Mouse (Mus musculus) activated CD4-positive, CD25-positive, alpha-beta regulatory T cell, adult 4 months (primary cell): Measurements from ENCODE around the gene Cfap65. TPM values are rescaled to one million over a fixed set of nuclear protein-coding genes. Genes with fewer than 3 reads are reported as not detected.

Source experiments
- ATAC-seq: one replicate; pipeline ENCODE4 v1.8.0; 2017
- polyA plus RNA-seq, 2 experiments: library from polyadenylated mRNA; unstranded; fragments of 100-300 nt; shearing (Covaris generic); gene quantifications; one replicate each; pipeline ENCODE4 v1.2.1; 2017

Gene Cfap65
- polyA plus RNA-seq, 2 experiments from 2014 or later = 0.07 TPM; not detected in 1

- no peak for ATAC-seq
Observed at GRCm38 (mm10) chr1:74936221-74936830, 927 bp upstream of the Cfap65 start.

DNA sequence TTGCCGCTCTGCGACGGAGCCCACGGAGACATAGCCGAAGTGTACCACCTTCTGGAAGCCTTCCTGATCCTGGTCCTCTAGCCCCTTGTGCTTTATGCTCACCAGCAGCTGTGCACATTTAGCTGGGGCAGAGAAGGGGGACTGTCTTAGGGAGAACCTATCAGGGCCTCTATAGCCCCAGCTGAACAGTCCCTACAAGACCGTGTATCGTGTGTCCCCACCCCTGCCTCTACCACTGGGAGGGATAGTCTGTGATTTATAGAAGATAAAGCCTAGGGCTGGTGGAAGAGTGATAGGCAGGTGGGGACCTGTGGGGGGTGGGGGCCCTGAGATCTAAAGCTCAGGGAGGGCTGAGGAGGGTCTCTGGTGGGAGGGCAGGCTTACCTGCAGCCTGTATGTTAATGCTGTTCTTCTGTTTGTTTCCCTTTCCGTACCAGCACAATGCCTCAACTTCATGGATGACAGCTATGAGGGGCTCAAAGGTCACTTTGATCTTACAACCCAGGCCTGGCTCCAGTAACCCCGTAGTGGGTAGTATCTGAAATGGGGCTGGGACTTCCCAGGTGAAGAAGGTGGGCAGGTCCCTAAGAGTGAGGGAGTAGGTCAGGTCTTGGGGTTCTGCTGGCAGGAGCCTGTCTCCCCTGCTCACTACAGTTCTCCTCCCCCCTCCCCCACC is 7.6 kb downstream of the Cfap65 start:
- no peak for ATAC-seq

- no peak for ATAC-seq
Observed at GRCm38 (mm10) chr1:74926721-74927120, 8.7 kb downstream of the Cfap65 start.

DNA sequence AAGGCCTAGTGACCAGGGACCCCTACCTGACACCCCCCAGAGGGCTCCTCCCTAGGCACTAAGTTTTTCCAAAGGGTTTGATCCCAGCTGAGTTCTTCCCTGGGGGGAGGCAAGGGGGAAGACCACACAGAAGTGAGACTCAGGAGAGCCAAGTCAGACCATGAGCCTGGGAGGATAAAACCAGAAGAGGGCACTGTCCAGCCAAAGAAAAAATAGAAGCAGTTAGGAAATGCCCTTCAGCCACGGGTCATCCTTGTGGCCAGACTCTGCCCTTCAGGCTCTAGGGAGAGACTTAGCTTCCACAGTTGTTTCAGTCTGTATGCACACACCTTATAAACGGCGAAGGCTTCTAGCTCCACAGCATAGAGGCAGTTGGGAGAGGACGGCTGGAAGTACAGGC is 10.9 kb downstream of the Cfap65 start:
- ATAC-seq = no peak

- no peak for ATAC-seq
Observed at GRCm38 (mm10) chr1:74915706-74916105, 19.7 kb downstream of the Cfap65 start.

- no peak for ATAC-seq
Observed at GRCm38 (mm10) chr1:74902191-74902590, 33.2 kb downstream of the Cfap65 start.

GRCm38 (mm10) chr1:74901686-74902085 is 33.7 kb downstream of the Cfap65 start:
- no peak for ATAC-seq

DNA sequence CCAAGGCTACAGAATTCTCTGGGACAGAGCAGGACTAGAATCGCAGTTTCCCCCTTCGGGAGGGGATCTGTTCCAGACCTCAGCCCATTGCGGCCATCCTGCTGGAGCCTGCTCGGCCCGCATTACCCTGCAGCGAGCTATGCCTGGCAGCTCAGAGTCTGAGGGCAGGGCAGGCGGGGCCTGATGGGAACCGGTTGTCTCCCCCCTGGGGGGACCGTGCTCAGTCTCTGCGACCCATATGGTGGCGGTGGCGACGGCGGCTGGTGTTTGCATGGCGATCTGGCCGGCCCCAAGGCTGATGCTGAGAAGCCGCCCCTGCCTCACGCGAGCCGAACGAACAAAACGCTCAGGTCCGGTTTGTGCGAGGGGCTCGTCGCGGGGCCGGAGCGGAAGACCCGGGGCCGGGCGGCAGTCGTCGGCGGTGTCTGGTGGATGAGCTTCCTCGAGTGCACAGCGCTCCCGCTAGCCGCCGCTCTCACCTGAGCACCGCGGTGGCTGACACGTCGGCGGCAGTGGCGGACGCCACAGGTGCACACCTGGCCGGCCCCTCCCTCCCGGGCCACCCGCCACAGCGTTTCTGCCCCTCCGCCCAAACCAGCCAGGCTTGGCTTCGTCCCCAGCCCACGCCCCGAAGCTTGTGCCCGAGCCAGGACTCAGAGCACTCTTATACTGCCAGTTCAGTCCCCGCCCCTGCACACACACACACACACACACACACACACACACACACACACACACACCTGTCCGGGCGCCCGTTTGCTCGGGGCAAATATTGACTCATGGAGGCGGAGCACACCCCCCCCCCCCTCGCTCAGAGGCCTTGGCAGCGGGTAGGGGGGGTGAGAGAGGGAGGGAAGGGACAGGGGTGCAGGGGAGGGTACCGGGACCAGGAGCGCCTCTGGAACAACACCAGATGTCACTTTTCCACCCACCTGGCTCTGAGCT is 34.8 kb downstream of the Cfap65 start:
- no peak for ATAC-seq

DNA sequence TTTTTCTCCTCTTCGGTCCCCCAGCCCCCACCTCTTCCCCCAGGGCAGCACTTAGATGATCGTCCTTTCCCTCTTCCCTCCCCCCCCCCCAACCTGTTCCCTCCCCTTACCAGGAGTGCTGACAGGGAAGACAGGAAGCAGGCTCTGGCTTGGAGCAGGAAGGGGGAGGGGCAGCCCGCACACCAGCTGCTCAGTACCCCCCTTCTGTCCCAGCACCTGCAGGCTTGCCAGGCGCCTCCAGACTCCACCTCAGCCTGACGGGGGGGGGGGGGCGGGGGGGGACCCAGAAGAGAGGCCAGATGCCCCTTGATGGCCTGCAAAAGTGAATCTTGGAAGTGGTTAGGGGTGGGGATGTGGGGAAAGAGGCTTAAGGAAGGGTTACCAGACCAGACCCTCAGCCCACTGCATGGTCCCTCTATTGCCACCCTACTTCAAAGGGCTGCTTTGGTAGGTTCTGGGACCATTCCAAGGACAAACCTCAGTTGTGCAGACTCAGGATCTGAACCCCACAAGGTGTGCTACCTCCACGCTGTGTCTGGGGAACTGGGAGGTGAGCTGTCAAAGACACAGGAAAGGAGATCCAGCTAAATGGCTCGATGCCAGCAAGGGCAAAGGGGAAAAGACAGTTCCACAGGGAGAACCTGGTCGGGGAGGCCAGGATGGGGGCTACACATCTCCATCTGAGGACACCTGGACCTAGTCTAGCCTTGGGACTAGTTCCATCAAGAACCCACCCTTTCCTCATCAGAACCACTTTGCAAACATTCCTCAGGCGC is 36.6 kb downstream of the Cfap65 start:
- ATAC-seq = no peak

DNA sequence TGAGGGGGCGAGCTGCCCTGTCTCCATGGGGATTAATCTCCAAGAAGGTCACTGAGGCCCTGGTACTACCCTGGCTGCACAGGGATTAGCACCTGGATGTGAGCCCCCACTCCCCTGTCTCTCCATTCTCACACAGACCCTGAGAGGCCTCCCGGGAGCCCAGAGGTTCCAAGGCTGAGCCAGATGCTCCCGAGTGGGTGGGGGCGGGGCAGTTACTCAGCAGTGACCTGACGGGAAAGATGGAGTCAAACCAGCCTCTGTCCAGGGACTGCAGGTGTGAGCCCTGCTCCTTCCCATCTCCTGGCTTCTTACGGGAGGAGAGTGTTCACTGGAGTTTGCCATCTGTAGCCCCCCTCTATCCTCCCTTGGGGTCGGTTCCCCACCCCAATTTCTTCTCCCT is 37.4 kb downstream of the Cfap65 start:
- ATAC-seq = no peak

DNA sequence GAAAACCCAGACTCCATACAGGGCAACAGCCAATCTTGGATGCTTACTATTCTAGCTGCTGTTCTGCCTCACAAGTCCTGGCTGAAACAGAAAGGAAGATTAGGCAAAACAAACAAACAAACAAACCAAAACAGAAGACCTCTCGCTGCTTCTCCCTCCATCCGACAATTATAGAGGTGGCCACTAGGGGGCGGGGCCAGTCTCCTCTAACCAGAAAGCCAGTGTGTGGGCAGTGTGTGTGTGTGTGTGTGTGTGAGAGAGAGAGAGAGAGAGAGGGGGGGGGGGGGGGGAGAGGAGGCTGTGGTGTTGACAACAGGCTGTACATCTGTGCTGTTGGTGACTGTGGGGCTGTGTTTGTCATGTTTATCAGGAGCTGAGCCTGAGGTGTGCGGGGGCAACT is 40.4 kb downstream of the Cfap65 start:
- peak; percentile 28 for ATAC-seq

GRCm38 (mm10) chr1:74893134-74893855 is 42.1 kb downstream of the Cfap65 start, which contains the start of gene Cryba2:
TSS of gene Cryba2 (minus strand) at chr1:74893143.
- no peak for ATAC-seq

DNA sequence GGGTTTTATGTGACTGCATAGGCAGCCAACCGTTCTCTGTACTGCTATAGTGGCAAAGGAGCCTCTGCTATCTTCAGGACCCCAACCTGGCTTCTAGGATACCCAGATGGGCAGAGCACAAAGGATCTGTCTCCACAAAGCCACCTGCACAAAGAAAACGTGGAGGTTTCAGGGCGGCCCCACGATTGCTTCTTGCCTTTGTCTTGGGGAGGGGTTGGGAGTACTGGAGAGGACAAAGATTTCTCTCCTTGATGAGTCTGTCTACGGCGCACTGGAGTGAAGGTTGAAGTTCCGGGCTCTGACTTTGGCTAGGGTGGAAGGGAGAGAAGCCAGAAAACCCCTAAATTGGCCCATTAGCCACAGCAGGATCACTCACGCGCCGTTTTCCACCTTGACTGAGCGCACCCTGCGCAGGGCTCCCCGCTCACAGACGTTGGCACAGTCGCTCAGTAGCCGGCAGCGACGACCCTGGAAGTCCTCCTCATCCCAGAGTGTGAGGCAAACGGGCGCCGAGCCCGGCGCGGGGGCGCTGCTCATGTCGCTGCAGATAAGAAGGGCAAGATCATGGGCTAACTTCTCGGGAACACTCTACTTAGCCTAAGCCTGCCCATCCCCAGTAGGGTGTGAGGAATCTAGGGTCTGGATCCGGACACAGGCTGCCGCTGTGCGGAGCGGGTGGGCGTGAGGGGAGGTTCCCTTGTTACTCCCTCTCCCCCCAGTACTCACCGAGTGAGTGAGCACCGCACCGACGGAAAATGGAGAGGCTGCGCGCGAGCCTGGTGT is 42.9 kb downstream of the Cfap65 start:
- ATAC-seq = no peak

DNA sequence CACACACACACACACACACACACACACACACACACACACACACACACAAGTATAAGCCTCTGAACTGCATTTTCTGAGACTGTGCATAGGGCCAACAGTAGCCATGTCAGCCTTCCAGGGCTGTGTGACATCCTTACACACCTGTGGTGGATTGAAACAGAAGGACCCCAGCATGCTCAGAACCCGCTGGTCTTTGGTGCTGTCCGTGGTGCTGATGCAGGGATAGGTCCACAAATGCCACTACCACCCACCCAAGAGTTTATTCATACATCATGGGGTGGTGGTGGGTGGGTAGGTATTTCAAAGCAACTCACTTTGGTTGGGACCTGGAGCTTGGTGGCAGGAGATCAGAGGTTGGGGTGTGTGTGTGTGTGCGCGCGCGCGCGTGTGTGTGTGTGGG is 43.9 kb downstream of the Cfap65 start:
- ATAC-seq = no peak

- ATAC-seq = no peak
Observed at GRCm38 (mm10) chr1:74885369-74886042, 49.9 kb downstream of the Cfap65 start, which contains the start of gene Fev. TSS of gene Fev (minus strand) at chr1:74885419.

DNA sequence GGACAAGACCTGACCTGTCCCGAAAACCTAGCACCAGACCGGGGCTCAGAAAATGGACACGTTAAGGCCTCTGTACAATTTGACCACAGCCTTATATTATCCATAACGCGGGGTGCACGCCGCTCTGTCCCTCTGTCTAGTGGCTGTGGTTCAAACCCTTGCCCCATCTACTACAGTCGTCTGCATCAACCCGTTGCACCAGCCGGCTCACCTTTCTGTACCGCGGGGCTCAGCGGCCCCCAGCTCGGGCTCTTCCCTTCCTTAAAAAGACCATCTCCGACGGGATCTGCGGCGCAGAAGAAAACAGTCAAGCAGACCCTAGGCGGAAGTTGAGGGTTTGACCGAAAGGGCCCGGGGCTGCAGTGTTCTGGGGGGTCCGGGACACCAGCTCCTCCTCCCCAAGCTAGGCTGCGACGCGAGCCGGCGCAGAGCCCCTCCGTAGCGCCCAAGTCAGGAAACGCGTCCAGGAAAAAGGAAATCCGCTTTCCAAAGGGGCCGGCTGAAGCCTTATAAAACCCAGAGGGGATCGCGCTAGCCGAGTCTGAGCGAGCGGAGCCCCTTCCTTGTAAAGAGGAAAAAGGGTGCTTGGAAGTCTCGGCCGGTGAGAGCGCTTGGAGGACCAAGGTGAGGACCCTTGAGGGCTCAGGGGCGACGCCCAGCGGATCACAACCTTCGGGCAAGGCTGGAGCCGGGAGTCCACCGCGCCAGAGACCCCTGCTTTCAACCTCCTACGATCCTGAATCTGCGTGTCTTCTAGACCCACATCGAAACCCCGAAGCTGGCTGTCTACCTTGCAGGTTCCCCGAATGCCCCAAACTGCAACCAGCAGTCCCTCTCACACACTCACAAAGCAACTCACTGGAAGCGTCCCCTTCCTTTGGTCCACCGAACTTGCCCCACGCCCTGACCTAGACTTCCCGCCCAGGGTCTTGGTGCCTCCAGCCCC is 50.9 kb downstream of the Cfap65 start:
- ATAC-seq = no peak

DNA sequence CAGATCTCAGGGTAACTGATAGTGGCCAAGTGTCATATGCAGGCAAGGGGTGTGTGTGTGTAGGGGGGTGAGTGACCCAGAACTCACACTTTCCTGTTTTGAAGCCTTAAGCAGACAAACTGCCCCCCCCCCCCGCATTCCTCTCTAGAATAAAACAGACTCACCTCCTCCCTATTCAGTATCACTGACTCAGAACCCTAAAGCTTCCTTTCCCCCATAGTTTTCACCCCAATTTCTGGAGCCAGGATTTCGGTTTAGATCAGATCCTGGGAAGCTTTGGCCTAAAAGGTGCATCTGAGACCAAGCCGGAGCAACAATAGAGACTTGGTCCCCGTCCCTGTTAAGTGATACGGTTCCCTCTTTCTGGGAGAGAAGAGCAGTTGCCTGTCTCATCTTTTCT is 52.0 kb downstream of the Cfap65 start:
- no peak for ATAC-seq

DNA sequence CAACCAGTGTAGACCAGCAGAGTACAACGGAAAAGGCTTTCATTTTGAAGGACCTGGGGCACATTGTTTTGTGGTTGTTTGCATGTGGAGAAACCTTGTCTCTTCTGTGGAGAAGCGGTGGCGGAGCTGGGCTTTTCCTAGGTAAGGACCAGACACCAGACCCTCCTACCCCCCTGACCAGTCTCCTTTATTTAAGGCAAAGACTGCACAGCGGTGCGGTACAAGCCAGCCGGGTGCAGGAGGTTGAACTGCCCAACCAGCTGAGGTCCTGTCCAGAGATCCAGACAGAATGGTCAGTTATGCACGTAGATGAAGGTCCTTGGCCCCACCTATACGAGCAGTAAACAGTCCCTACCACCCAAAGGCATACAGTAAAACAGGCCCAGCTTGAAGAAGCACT is 52.6 kb downstream of the Cfap65 start:
- no peak for ATAC-seq

DNA sequence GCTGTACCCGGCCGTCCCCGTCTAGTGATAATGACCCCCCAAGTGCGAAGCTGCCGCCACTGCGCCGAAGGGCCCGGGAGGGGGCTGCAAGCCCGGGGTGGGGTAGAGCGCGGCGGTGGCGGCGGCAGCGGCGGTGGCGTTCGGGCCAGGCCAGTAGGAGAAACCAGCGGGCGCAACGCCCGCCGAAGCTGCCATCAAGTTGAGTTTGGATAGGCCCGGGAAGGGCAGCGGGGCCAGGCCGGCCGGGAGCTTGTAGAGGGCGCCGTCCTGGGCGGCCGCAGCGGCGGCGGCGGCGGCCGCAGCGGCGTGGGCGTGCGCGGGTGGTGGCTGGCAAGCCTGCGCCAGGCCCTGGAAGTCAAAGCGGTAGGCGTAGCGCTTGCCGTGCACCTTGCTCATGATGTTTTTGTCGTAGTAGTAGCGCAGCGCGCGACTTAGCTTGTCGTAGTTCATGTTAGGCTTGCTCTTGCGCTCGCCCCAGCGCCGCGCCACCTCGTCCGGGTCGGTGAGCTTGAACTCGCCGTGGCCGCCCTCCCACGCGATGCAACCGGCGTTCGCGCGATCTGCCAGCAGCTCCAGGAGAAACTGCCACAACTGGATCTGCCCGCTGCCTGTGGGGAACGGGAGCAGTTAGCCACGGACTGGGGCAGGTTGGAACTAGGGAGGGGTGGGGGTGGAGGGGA is 53.2 kb downstream of the Cfap65 start:
- no peak for ATAC-seq
